Mouse (Mus musculus) liver, postnatal 0 days (tissue): Measurements from ENCODE around the gene Sync. TPM values are rescaled to one million over a fixed set of nuclear protein-coding genes. Genes with fewer than 3 reads are reported as not detected.

ENCODE experiments used
- ATAC-seq: fragments of 200-750 bp; cut with Nextera tagmentation; 2 replicates; pipeline ENCODE4 v1.8.0; 2017; ENCODE audit warnings: mild to moderate bottlenecking, moderate library complexity
- DNase-seq: peaks from one replicate; pipeline ENCODE4 v3.0.0-alpha.2; 2016
- H3K27ac ChIP-seq: fragments of 300-500 bp; sonication (generic); 2 replicates; pipeline ENCODE4 v1.5.1; 2014; ENCODE audit warnings: antibody characterized with exemption, moderate library complexity, mild to moderate bottlenecking, low read depth
- H3K27me3 ChIP-seq: fragments of 300-500 bp; sonication (generic); 2 replicates; pipeline ENCODE4 v1.6.1; 2014; ENCODE audit warnings: low read length, control low read depth, mixed read lengths; ENCODE audit not compliant: insufficient read depth
- H3K36me3 ChIP-seq: fragments of 300-500 bp; sonication (generic); replicated peaks from 2 replicates; pipeline ENCODE4 v1.6.1; 2014; ENCODE audit warnings: mild to moderate bottlenecking, control low read depth, low read length, moderate library complexity, mixed read lengths; ENCODE audit not compliant: insufficient read depth
- H3K4me1 ChIP-seq: fragments of 300-500 bp; sonication (generic); 2 replicates; pipeline ENCODE4 v1.6.1; 2014; ENCODE audit warnings: antibody characterized with exemption, mild to moderate bottlenecking, control low read depth; ENCODE audit not compliant: insufficient read depth
- H3K4me2 ChIP-seq: fragments of 300-500 bp; sonication (generic); 2 replicates; pipeline ENCODE4 v1.6.1; 2014; ENCODE audit warnings: low read depth, mild to moderate bottlenecking, low read length, moderate library complexity, mixed read lengths
- H3K4me3 ChIP-seq: fragments of 300-500 bp; sonication (generic); 2 replicates; pipeline ENCODE4 v1.5.1; 2014; ENCODE audit warnings: low read depth, low read length
- H3K9ac ChIP-seq: fragments of 300-500 bp; sonication (generic); replicated peaks from 2 replicates; pipeline ENCODE4 v1.6.1; 2014; ENCODE audit warnings: mild to moderate bottlenecking, moderate library complexity
- H3K9me3 ChIP-seq: fragments of 300-500 bp; sonication (generic); 2 replicates; pipeline ENCODE4 v1.6.1; 2016; ENCODE audit warnings: mild to moderate bottlenecking, control low read depth, low read length, mixed read lengths
- CTCF ChIP-seq: sonication (generic); IDR thresholded peaks from 2 replicates; pipeline ENCODE4 v1.5.1; 2016; ENCODE audit warnings: antibody characterized with exemption, low read depth
- EP300 ChIP-seq: IDR thresholded peaks from 2 replicates; pipeline ENCODE4 v1.6.1; 2016; ENCODE audit warnings: antibody characterized with exemption, low read depth, mild to moderate bottlenecking
- WGBS: fragments of 180-500 bp; shearing (Covaris S2); extraction: QIAGEN DNeasy Blood & Tissue Kit; methylation state at CpG from one replicate; pipeline ENCODE4 v1.1.7; 2014; ENCODE audit not compliant: insufficient replicate concordance; 5-methylcytosine and 5-hydroxymethylcytosine counted together
- polyA plus RNA-seq: library from polyadenylated mRNA; unstranded; fragments of >200 nt; fragmentation: Nextera tagmentation; extraction: Ambion mirVana; gene quantifications from 2 replicates; pipeline ENCODE4 v1.2.1, GENCODE M21; 2015

The Sync gene
- polyA plus RNA-seq, 1 experiment from 2014 or later, result not detected

GRCm38 (mm10) chr4:129256450-129257380 is 30.7 kb upstream of the Sync start:
- no peak overlapping the region; the same call in 1 of the 2 replicates for H3K9ac ChIP-seq
- H3K36me3 ChIP-seq, result no peaks in the 10 kb centered on the region
- WGBS, result 20% methylated on average over 8 of the region's 8 CpGs
- H3K27ac ChIP-seq, result peak overlapping the region; percentile 44; the same call in 1 of the 2 replicates
- TF ChIP-seq CTCF, result no peak
- TF ChIP-seq EP300, result no peak; the same call in 1 of the 2 replicates
- H3K4me1 ChIP-seq, result peaks cover 12% of the 10 kb centered on the region
- DNase-seq (peak; percentile 71), ATAC-seq (peak; percentile 75)
- no peak overlapping the region for H3K4me3 ChIP-seq
- H3K9me3 ChIP-seq, result no peaks in the 10 kb centered on the region
- H3K4me2 ChIP-seq, result peak overlapping the region; percentile 38; the same call in 1 of the 2 replicates
- no peaks in the 10 kb centered on the region for H3K27me3 ChIP-seq

GRCm38 (mm10) chr4:129259101-129259500 is 28.3 kb upstream of the Sync start:
- ATAC-seq, result no peak
- WGBS, result 78% methylated on average over 4 of the region's 4 CpGs
- no peaks in the 10 kb centered on the region for H3K27me3 ChIP-seq
- peaks cover 24% of the 10 kb centered on the region for H3K4me1 ChIP-seq
- no peak overlapping the region for H3K4me2 ChIP-seq
- H3K9me3 ChIP-seq, result no peaks in the 10 kb centered on the region
- no peaks in the 10 kb centered on the region for H3K36me3 ChIP-seq
- H3K9ac ChIP-seq, result no peak overlapping the region
- TF ChIP-seq EP300 (no peak), CTCF (no peak)
- H3K27ac ChIP-seq, result no peak overlapping the region
- H3K4me3 ChIP-seq, result no peak overlapping the region
- no peak for DNase-seq

DNA sequence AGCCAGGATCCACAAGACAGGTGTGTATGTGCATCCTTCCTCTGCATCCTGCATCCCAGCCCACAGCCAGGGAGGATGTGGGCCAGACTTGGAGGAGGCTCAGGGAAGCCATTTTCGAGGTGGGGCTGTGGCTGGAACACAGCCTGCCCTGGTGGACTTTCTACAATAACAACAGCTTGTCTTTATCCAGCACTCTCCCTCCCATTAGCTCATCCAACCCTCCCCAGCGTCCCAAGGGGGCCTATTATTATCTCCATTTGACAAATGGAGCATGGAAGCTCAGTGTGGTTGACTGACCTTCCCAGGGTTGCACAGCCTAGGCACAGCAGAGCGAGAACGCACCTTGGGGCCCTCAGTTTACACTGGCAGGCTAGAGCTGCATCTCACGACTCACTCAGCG is 26.7 kb upstream of the Sync start:
- Histone ChIP-seq H3K4me1 (peaks cover 27% of the 10 kb centered on the region), H3K36me3 (no peaks in the 10 kb centered on the region), H3K4me2 (no peak overlapping the region), H3K4me3 (no peak overlapping the region), H3K27me3 (no peaks in the 10 kb centered on the region), H3K9ac (no peak overlapping the region), H3K9me3 (no peaks in the 10 kb centered on the region), H3K27ac (no peak overlapping the region)
- 40% methylated on average over 6 of the region's 6 CpGs for WGBS
- no peak for ATAC-seq
- DNase-seq, result no peak
- TF ChIP-seq CTCF, result no peak
- no peak for TF ChIP-seq EP300

- 43% methylated on average over 3 of the region's 4 CpGs for WGBS
- Histone ChIP-seq H3K4me3 (no peak within 1 kb of the TSS), H3K9ac (no peak within 1 kb of the TSS), H3K4me2 (no peak within 1 kb of the TSS), H3K27ac (no peak within 1 kb of the TSS), H3K36me3 (no peaks in the 10 kb centered on the region), H3K27me3 (no peaks in the 10 kb centered on the region), H3K9me3 (no peaks in the 10 kb centered on the region), H3K4me1 (peaks cover 22% of the 10 kb centered on the region)
- no peak for TF ChIP-seq CTCF
- TF ChIP-seq EP300, result no peak
- ATAC-seq (no peak), DNase-seq (no peak)
These were observed 26.2 kb upstream of the Sync start, which contains the start of gene C77080 for GRCm38 (mm10) chr4:129261196-129261595. C77080 (minus strand) TSS chr4:129261404.

DNA sequence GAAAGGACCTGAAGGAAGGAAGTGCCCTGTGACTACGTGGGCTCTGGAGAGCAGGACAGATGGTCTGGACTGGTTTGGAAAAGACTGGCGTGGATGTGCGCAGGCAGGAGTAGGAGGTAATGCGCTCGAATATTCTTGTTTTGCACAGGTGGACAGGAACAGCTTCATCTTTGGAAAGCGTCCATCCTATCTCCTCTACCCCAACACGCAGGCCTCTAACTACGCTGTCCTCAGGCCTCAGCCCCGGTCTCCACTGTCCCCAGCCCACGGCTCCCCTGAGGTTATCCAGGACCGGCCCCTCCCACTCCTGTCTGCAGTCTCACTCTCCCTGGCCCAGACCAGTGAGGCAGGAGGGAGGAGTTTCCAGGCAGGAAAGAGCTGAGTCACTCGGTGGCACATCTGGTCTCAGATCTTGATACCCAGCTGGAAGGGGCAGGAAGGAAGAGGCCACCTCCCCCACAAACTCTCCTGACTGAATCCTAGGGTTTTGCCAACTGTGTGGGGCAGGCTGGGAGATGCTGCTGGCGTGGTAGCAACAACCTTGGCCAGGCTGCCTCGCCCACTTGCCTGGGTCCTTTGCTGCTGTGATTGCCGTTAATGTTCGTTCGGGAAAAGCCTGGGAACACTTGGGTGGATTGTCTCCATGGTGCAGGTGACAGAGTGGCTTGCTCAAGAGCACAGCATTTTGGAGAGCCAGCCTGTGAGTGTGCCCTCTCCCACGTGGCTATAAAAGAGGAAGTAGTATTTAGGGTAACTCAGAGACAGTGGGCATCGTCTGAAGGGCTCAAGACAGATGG is 24.0 kb upstream of the Sync start:
- TF ChIP-seq CTCF, result no peak
- 0 out of 2 replicates have a peak, but pooled peaks have one; percentile 52 for TF ChIP-seq EP300
- peaks cover 16% of the 10 kb centered on the region for H3K4me1 ChIP-seq
- no peaks in the 10 kb centered on the region for H3K9me3 ChIP-seq
- peak overlapping the region; percentile 65 for H3K4me2 ChIP-seq
- peak overlapping the region; percentile 26; the same call in 1 of the 2 replicates for H3K4me3 ChIP-seq
- WGBS, result 21% methylated on average over 19 of the region's 19 CpGs
- DNase-seq (peak; percentile 72), ATAC-seq (peak; percentile 93)
- no peaks in the 10 kb centered on the region for H3K36me3 ChIP-seq
- no peaks in the 10 kb centered on the region for H3K27me3 ChIP-seq
- peak overlapping the region; percentile 48; the same call in 1 of the 2 replicates for H3K27ac ChIP-seq
- no peak overlapping the region for H3K9ac ChIP-seq

- no peak overlapping the region for H3K4me2 ChIP-seq
- H3K27me3 ChIP-seq, result no peaks in the 10 kb centered on the region
- WGBS, result 80% methylated on average over 4 of the region's 4 CpGs
- no peaks in the 10 kb centered on the region for H3K36me3 ChIP-seq
- DNase-seq (no peak), ATAC-seq (no peak)
- no peak for TF ChIP-seq CTCF
- no peak overlapping the region for H3K4me3 ChIP-seq
- H3K9ac ChIP-seq, result no peak overlapping the region
- no peak overlapping the region for H3K27ac ChIP-seq
- H3K9me3 ChIP-seq, result no peaks in the 10 kb centered on the region
- peaks cover 16% of the 10 kb centered on the region for H3K4me1 ChIP-seq
These were observed 21.2 kb upstream of the Sync start for GRCm38 (mm10) chr4:129266191-129266590.
